19 mouse cellular contexts compared by ENCODE assay signal in the genomic region with DNA sequence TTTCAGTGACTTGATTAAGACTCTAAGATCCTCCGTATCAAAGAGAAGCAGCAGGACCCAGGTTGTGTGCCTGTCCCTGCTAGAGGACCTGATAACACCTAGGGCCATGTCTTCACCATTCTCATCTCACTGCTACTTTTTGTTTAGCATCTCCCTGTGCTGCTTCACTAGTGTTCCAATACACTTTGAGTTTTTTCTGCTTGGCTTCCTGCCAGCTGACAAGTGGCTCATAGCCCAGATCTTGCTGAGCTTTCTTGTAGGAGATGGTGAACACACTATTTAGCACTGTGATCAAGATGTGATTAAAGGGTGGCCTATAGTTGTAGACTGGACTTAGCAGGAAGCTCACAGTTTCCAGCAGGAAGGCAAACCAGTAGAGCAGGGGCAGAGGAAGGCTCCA. TPM values are rescaled to one million over a fixed set of nuclear protein-coding genes. Genes with fewer than 3 reads are reported as not detected.
A peak's percentile ranks its signal among the peaks of the same experiment; 100 is the strongest.
DNase-seq lines count a peak whose midpoint lies in the region; ATAC-seq lines count a peak whose summit lies in the region.
"Not testable (repeated sequence)": the region's sequence is repeated elsewhere in the genome, so short reads cannot be mapped to it uniquely, and the experiment has no call there.
"Had no signal": no experiment of that assay in that cellular context is flagged by ENCODE, and none has a peak within 500 bp of the region (broad histone marks: within the 10 kb centered on the region; RNA-seq: fewer than 3 reads in every experiment).

No protein-coding gene starts in this region.

- not testable (repeated sequence) for H3K4me3 ChIP-seq in forebrain, embryonic 13.5 days

- H3K4me1 ChIP-seq in forebrain, embryonic 13.5 days = not testable (repeated sequence)

- H3K9me3 ChIP-seq in forebrain, embryonic 13.5 days (replicated peaks) = not testable (repeated sequence)

- H3K27me3 ChIP-seq in forebrain, embryonic 13.5 days = not testable (repeated sequence)

- ATAC-seq in forebrain, embryonic 13.5 days = peak; percentile 68; the same call in 1 of the 2 replicates

- not testable (repeated sequence) for H3K36me3 ChIP-seq in forebrain, embryonic 13.5 days (ENCODE audit: poor library complexity, severe bottlenecking)

- 100% methylated on average over 1 of the region's 1 CpGs for WGBS in forebrain, embryonic 13.5 days

- not testable (repeated sequence) for H3K9ac ChIP-seq in forebrain, embryonic 13.5 days

- H3K4me2 ChIP-seq in forebrain, embryonic 13.5 days = not testable (repeated sequence)

- not testable (repeated sequence) for H3K27ac ChIP-seq in forebrain, embryonic 13.5 days

- intact Hi-C loops in left cerebral cortex, postnatal 4 days (cut with DNase I) = not testable (repeated sequence)

- DNase-seq in adrenal gland, postnatal 36 days = peak; percentile 7 to 56
- DNase-seq in heart, adult 11 months = peak; percentile 79
- DNase-seq in kidney, postnatal 10 days = peak; percentile 79
- DNase-seq in layer of hippocampus, postnatal 14 days (ENCODE audit: low spot score in 2 of 2) = peak; percentile 62 to 76
- peak; percentile 60 for DNase-seq in left cerebral cortex, postnatal 4 days
- DNase-seq in ovary, postnatal 14 days (ENCODE audit: low spot score) = peak; percentile 41
- peak; percentile 12 for DNase-seq in testis, postnatal 14 days (ENCODE audit: low spot score)

RNA-seq across cellular contexts. Expression of a gene that starts 7.6 kb away (rescaled TPM):
- not detected for total RNA-seq in adrenal gland, postnatal 36 days (2021)
- polyA plus RNA-seq in forebrain, embryonic 13.5 days (2015; fragmentation: Nextera tagmentation; extraction: Ambion mirVana) = not detected in 2 replicates
- not detected for total RNA-seq in layer of hippocampus, postnatal 14 days (2021)
- not detected for total RNA-seq in left cerebral cortex, postnatal 4 days (2021)
- total RNA-seq: heart, adult 8-10 months; heart, postnatal 36 days had no signal
- polyA plus RNA-seq: CD4-positive, CD25-positive, alpha-beta regulatory T cell, adult 4 months; embryonic facial prominence, embryonic 13.5 days; forebrain, embryonic 15.5 days; intestine, postnatal 0 days; midbrain, embryonic 15.5 days; neural tube, embryonic 13.5 days had no signal

RNA-seq across cellular contexts. Expression of a gene that starts 49.0 kb away (rescaled TPM):
- not detected for total RNA-seq in adrenal gland, postnatal 36 days (2021)
- polyA plus RNA-seq in forebrain, embryonic 13.5 days (2015; fragmentation: Nextera tagmentation; extraction: Ambion mirVana) = not detected in 2 replicates
- not detected for total RNA-seq in layer of hippocampus, postnatal 14 days (2021)
- not detected for total RNA-seq in left cerebral cortex, postnatal 4 days (2021)
- total RNA-seq: heart, adult 8-10 months; heart, postnatal 36 days had no signal
- polyA plus RNA-seq: CD4-positive, CD25-positive, alpha-beta regulatory T cell, adult 4 months; embryonic facial prominence, embryonic 13.5 days; forebrain, embryonic 15.5 days; intestine, postnatal 0 days; liver, embryonic 11.5 days; neural tube, embryonic 13.5 days; Patski; testis, adult 2 months had no signal

Comparison
In these comparisons a context has a peak if more than half of its experiments do, and no peak if none do; other contexts are left out.
1. DNase-seq: peak in every context shown above with its lines; median percentile 79 in heart, adult 11 months; 79 in kidney, postnatal 10 days; 69 in layer of hippocampus, postnatal 14 days; 60 in left cerebral cortex, postnatal 4 days; 41 in ovary, postnatal 14 days; 32 in adrenal gland, postnatal 36 days; 12 in testis, postnatal 14 days.